Mouse (Mus musculus): ENCODE measurements at regions not wholly inside any gene's neighbourhood (a gene's known extent, or its start where the extent isn't known, plus 50 kb on each side); places are given as distances from the start of the nearest gene placed in this dataset.
A peak's percentile ranks its signal among the peaks of the same experiment; 100 is the strongest.
"Not testable (repeated sequence)": the region's sequence is repeated elsewhere in the genome, so short reads cannot be mapped to it uniquely, and the experiment has no call there.

- ATAC-seq (replicated peaks; ENCODE audit: poor library complexity, severe bottlenecking): not testable (repeated sequence)
Observed at GRCm38 (mm10) chr14:53523430-53523829, 730.5 kb downstream of the Dad1 start.

DNA sequence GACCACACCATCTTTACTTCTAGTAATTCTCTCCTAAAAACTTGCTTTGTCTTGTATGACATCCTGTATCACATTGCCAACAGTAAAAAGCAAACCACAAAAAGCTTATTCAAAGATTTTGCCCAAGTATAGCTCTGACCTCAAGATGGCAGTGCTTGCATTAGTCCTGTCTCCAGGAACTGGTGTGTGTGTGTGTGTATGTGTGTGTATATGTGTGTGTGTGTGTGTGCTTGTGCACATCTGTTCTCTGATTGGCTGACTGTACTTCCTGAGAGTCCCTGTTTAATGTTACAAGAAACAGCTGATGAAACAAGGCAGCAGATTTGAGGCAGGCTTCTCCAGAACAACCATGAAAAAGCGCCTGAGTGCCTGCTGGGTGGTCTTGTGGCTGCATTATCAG, 735.0 kb downstream of the Dad1 start:
- ATAC-seq (replicated peaks; ENCODE audit: poor library complexity, severe bottlenecking): peak; percentile 40; the same call in 1 of the 2 replicates

DNA sequence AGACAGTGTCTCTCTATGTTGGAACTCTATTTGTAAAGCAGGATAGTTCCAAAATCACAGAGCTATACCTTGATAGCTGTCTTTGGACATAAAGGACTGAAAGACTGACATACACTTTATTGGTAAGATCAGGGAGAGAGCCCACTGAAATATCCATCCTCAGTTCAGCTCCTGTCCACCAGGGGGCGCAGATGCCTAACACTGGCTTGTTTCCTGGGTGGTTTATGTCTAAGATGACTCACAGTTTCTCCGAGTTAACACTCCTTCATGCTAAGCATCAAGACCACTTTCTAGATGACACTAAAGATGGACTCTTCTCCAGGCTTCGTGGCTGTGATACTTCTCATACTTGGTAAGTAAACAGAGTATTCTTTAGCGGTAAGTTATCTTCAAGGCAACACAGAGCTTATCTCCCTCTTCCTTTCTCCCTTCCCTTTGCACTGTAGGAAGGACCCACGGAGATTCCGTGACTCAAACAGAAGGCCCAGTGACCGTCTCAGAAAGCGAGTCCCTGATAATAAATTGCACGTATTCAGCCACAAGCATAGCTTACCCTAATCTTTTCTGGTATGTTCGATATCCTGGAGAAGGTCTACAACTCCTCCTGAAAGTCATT, 737.2 kb downstream of the Dad1 start:
- ATAC-seq (replicated peaks; ENCODE audit: poor library complexity, severe bottlenecking): peak; percentile 84

DNA sequence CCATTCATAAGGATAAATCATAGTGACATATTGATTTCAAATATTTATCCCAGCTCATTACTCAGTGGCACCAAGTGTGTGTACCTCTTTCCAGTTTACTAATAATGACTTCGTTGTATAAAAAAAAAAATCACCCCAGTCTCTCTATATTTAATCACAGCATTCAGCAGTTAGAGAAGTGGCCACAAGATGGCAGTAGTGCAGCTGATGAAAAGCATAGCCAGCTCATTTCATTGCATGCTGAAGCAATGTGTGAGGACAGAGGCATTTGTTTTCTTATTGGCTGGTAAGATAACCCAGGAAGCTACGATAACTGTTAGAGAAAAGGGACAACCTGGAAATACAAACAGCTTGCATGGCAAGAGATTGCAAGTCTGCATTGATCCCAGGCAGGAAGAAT, 748.5 kb downstream of the Dad1 start:
- ATAC-seq (replicated peaks; ENCODE audit: poor library complexity, severe bottlenecking): peak; percentile 81

DNA sequence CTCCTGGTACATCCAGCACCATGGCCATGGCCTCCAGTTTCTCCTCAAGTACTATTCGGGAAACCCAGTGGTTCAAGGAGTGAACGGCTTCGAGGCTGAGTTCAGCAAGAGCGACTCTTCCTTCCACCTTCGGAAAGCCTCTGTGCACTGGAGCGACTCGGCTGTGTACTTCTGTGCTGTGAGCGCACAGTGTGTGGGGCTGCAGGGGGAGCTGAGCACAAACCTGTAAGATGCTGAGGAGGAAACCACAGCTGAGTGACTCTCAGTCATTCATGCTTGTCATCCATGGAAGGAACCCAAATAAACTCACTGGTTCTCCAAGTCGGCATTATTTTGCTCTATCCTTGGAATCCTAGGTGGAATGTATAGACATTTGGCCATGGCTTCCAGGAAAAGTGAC, 765.5 kb downstream of the Dad1 start:
- ATAC-seq (replicated peaks; ENCODE audit: poor library complexity, severe bottlenecking): not testable (repeated sequence)

- ATAC-seq (replicated peaks; ENCODE audit: poor library complexity, severe bottlenecking): peak; percentile 71
Observed at GRCm38 (mm10) chr14:53487611-53488010, 766.3 kb downstream of the Dad1 start.

GRCm38 (mm10) chr14:53474170-53474569, 779.7 kb downstream of the Dad1 start:
- ATAC-seq (replicated peaks; ENCODE audit: poor library complexity, severe bottlenecking): not testable (repeated sequence)

DNA sequence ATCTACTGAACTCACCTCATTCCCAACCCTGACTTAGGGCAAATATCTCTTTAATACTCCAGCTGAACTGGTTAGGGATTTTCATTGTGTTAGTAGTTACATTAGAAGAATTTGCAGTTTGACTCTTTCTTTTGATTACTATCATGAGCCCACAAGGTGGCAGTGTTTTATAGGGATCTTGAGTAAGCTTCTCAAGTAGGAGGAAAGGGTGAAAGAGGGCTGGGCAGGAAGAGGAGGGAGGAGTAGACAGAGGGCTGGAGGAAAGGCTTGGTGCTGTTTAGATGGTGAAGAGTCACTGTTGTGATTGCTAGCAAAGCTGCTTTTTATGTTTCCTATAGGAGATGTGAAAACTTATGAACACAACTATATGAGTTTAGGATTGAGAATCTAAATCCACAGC, 793.1 kb downstream of the Dad1 start:
- ATAC-seq (replicated peaks; ENCODE audit: poor library complexity, severe bottlenecking): peak; percentile 37; the same call in 1 of the 2 replicates

DNA sequence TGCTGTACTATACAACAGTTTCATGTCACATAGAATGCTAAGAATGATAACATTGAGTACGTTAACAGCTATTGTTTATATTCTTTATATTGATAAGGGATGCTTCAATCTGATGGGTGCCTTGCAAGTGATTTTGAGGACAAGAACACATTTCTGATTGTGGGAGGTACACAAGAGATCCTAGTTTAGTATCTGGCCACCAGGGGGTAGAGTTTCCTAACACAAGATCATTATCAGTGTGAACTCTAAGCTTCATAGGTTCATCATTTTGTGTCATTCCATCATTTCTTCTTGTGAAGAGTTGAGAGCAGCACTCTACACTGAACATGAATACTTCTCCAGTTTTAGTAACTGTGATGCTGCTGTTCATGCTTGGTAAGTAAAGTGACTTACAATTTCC, 799.9 kb downstream of the Dad1 start:
- no peak for ATAC-seq (replicated peaks; ENCODE audit: poor library complexity, severe bottlenecking)

DNA sequence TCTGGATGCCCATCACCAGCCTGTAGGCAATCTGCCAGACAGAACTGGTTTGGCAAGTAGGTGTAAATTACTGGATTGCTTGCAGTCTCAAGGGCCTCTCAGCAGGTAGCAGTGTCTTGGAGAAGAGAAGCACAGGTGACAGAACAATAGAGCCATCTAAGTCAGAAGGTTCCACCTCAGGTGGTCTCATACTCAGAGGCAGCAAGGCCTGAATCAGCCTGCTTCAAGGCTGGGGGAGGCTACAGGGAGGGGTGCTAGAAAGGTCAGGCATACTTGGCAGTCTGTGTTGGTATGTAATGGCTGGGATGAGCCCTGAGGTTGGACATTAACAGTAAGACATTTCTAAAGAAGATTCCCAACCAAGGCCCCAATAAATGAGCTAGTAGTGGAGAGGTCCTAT, 814.3 kb downstream of the Dad1 start:
- ATAC-seq (replicated peaks; ENCODE audit: poor library complexity, severe bottlenecking): not testable (repeated sequence)

- not testable (repeated sequence) for ATAC-seq (replicated peaks; ENCODE audit: poor library complexity, severe bottlenecking)
Observed at GRCm38 (mm10) chr14:53430130-53430529, 823.8 kb downstream of the Dad1 start.

- peak; percentile 52; the same call in 1 of the 2 replicates for ATAC-seq (replicated peaks; ENCODE audit: poor library complexity, severe bottlenecking)
Observed at GRCm38 (mm10) chr14:53428447-53428846, 825.5 kb downstream of the Dad1 start.

GRCm38 (mm10) chr14:53427636-53428035, 826.3 kb downstream of the Dad1 start:
- not testable (repeated sequence) for ATAC-seq (replicated peaks; ENCODE audit: poor library complexity, severe bottlenecking)

DNA sequence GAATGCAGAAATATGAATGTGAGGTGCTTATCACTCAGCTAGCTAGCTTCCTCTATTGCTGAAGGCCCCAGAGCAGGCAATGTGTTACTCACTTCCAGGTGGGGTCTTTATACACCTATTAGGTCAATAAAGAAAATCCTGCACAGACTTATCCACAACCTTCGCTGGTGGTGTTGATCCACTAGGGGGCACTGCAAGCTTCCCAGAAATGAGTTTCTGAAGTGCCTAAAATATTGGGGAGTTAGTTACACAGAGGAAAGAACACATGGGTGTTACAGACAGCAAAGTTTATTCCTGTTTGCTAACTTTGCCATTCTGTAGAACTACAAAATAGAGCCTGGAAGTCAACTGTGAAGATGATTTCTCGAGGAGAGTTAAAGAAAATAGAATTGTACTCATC, 836.9 kb downstream of the Dad1 start:
- ATAC-seq (replicated peaks; ENCODE audit: poor library complexity, severe bottlenecking): peak; percentile 46

DNA sequence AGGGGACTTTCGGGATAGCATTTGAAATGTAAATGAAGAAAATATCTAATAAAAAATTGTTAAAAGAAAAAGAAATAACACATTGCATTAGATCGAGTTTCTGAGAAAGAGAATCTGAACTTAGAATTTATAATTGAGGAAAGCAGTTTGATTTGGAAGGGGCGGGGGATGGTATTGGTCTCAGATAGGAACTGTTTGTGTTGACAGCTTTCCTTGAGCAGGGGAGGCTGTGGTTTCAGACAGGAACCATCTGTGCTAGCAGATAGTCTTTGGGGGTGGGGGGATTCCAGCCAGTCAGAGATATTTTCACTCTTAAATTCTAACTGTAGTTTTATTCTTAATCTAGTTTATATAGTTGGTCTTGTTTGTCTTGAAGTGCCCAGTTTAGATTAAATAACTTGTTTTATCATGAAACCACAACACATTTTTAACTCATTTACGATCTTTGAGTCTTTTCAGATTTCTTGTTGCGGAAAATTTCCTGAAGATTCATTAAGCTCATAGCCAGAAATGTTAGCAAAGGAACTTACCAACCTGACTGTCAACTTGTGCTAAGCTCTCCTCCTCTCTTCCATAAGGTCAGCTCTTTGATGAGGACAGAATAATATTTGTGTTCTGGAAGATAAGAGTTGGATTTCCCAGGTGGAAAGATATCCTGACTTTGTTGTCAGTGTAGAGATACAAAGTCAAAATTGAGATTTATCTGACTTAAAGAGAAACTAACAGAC, 846.2 kb downstream of the Dad1 start:
- peak; percentile 71 for ATAC-seq (replicated peaks; ENCODE audit: poor library complexity, severe bottlenecking)

GRCm38 (mm10) chr14:53390307-53390706, 863.6 kb downstream of the Dad1 start:
- ATAC-seq (replicated peaks; ENCODE audit: poor library complexity, severe bottlenecking): not testable (repeated sequence)

- peak; percentile 87 for ATAC-seq (replicated peaks; ENCODE audit: poor library complexity, severe bottlenecking)
Observed at GRCm38 (mm10) chr14:53374591-53374990, 879.0 kb upstream of the Olfr1507 start.

- ATAC-seq (replicated peaks; ENCODE audit: poor library complexity, severe bottlenecking): peak; percentile 71
Observed at GRCm38 (mm10) chr14:53373777-53374468, 878.4 kb upstream of the Olfr1507 start.

GRCm38 (mm10) chr14:53369776-53370175, 874.2 kb upstream of the Olfr1507 start:
- no peak for ATAC-seq (replicated peaks; ENCODE audit: poor library complexity, severe bottlenecking)

DNA sequence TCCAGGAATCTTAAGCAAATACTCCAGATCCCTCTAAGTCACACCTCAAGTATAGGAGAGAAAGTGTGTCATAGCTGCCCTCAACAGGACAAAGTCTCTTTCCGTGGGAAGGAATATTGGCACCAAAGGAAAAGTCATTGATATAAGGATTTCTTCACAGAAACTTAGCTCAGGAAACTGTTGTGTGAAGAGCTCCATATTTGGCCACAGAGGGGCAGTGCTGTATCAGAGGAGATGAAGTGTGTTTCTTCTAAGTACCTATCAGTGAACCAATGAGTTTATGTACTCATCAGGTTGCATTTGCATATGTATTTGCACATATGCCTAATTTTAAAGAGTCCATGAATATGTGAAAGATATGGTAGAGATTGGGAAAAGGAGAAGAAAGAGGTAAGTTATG, 871.9 kb upstream of the Olfr1507 start:
- peak; percentile 92 for ATAC-seq (replicated peaks; ENCODE audit: poor library complexity, severe bottlenecking)

GRCm38 (mm10) chr14:53363995-53364394, 868.4 kb upstream of the Olfr1507 start:
- ATAC-seq (replicated peaks; ENCODE audit: poor library complexity, severe bottlenecking): peak; percentile 48; the same call in 1 of the 2 replicates

Data from granulocyte monocyte progenitor cell, adult 5-6 weeks (primary cell).